Mouse (Mus musculus): ENCODE data around the gene U2af1l4.

DNA sequence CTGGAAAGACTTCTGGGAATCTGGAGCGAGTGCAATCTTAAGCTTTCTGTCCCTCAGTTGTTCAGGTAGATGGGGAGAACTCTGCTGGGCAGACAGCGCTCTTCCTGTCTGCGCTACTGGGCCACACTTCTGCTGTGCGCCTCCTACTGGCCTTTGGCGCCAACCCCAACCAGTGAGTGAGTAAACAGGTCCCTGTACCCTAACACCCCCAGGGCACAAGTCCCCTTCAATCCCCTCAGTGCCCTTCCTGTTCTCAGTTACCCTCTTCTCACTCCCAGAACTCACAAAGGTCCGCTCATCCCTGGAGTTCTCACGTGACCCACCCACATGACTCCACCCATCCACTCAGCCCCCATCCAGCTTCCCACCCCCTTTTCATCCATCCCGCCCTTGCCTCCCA lies 44.8 kb upstream of the U2af1l4 start:
- no peak for TF ChIP-seq CTCF (IDR thresholded peaks at IDR 0.05; ENCODE audit: control insufficient read depth, insufficient read depth, low read length)
- TF ChIP-seq POLR2A (IDR thresholded peaks at IDR 0.05; ENCODE audit: borderline replicate concordance, control insufficient read depth, low read depth, low read length), result no peak
